Mouse (Mus musculus): ENCODE measurements at regions not wholly inside any gene's neighbourhood (a gene's known extent, or its start where the extent isn't known, plus 50 kb on each side); places are given as distances from the start of the nearest gene placed in this dataset.
A peak's percentile ranks its signal among the peaks of the same experiment; 100 is the strongest.
"Not testable (repeated sequence)": the region's sequence is repeated elsewhere in the genome, so short reads cannot be mapped to it uniquely, and the experiment has no call there.

GRCm38 (mm10) chrX:40707176-40707575, 693.5 kb upstream of the Gria3 start:
- not testable (repeated sequence) for DNase-seq

DNA sequence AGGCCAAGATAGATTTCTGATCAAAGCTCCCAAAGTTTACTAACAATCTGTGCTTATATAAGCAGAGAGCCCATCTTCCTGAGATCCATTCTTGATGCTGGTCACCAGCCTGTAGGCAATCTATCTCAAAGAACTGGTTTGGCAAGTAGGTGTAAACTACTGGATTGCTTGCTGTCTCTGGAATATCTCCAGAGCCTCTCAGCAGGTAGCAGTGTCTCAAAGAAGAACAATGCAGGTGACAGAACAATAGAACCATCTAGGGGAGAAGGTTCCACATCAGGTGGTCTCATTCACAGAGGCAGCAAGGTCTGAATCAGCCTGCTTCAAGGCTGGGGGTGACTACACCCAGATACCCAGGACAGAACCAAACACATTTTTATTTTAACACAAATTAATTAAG, 692.0 kb upstream of the Gria3 start:
- DNase-seq: no peak

- peak; percentile 41 for DNase-seq
These were observed 659.8 kb upstream of the Gria3 start for GRCm38 (mm10) chrX:40740701-40741344.
